Mouse (Mus musculus) lung, postnatal 0 days (tissue): Measurements from ENCODE around the gene Ywhab.

ENCODE experiments used
- CTCF ChIP-seq: IDR thresholded peaks from 2 replicates; pipeline ENCODE4 v1.5.1; 2016; ENCODE audit warnings: antibody characterized with exemption, mild to moderate bottlenecking
- EP300 ChIP-seq: IDR thresholded peaks from 2 replicates; pipeline ENCODE4 v1.6.1; 2016; ENCODE audit warnings: antibody characterized with exemption, mild to moderate bottlenecking, control low read depth

GRCm38 (mm10) chr2:163976448-163976847 is 18.3 kb upstream of the Ywhab start:
- TF ChIP-seq CTCF, result no peak
- TF ChIP-seq EP300, result no peak
